8 mouse cellular contexts compared by ENCODE assay signal in genomic region chr2:167712872-167713821, GRCm38 (mm10). TPM values are rescaled to one million over a fixed set of nuclear protein-coding genes. Genes with fewer than 3 reads are reported as not detected.
DNase-seq lines count a peak whose midpoint lies in the region; ATAC-seq and TF ChIP-seq lines count a peak whose summit lies in the region.

No protein-coding gene starts in this region.

- H3K27me3 ChIP-seq in C2C12 (ENCODE audit: control insufficient read depth, insufficient read depth, insufficient read length) = no peaks in the 10 kb centered on the region
- no peaks in the 10 kb centered on the region for H3K27me3 ChIP-seq in forebrain, embryonic 12.5 days

- H3K4me2 ChIP-seq in forebrain, embryonic 12.5 days = no peak overlapping the region

- no peaks in the 10 kb centered on the region for H3K9me3 ChIP-seq in forebrain, embryonic 12.5 days

- DNase-seq in ES-CJ7 (ENCODE audit: low read depth, low spot score) = peak; percentile 75
- peak; percentile 53 to 66 for DNase-seq in heart, adult 9 months (ENCODE audit: low spot score in 2 of 2)
- DNase-seq in kidney, postnatal 36 days = peak; percentile 82 to 84
- DNase-seq in spleen, postnatal 36 days (ENCODE audit: low spot score in 2 of 2) = peak; percentile 57 to 60
- DNase-seq in adrenal gland, adult 8-10 months = no peak
- no peak for DNase-seq in layer of hippocampus, adult 18-20 months (ENCODE audit: low spot score in 2 of 2)

- ATAC-seq in forebrain, embryonic 12.5 days (ENCODE audit: low FRiP score) = no peak

- no peak overlapping the region for H3K27ac ChIP-seq in forebrain, embryonic 12.5 days

- no peaks in the 10 kb centered on the region for H3K79me3 ChIP-seq in C2C12 (ENCODE audit: low read depth)

- H3K4me1 ChIP-seq in forebrain, embryonic 12.5 days = no peaks in the 10 kb centered on the region

- H3K9ac ChIP-seq in forebrain, embryonic 12.5 days = no peak overlapping the region

- H3K36me3 ChIP-seq in C2C12 (ENCODE audit: control insufficient read depth, insufficient read depth) = no peaks in the 10 kb centered on the region
- H3K36me3 ChIP-seq in forebrain, embryonic 12.5 days (replicated peaks) = no peaks in the 10 kb centered on the region

- H3ac ChIP-seq in C2C12 (ENCODE audit: control insufficient read depth, insufficient read length, low read depth) = no peak overlapping the region

- no peak overlapping the region for H3K4me3 ChIP-seq in C2C12 (ENCODE audit: insufficient read depth, poor library complexity, severe bottlenecking)
- H3K4me3 ChIP-seq in forebrain, embryonic 12.5 days (replicated peaks) = no peak overlapping the region

- 84% methylated on average over 19 of the region's 23 CpGs for WGBS in forebrain, embryonic 12.5 days

- H3K79me2 ChIP-seq in C2C12 (ENCODE audit: control insufficient read depth, insufficient read depth) = no peaks in the 10 kb centered on the region

- peak; percentile 8 for TF ChIP-seq CTCF in C2C12 (IDR thresholded peaks at IDR 0.05; ENCODE audit: control insufficient read depth, insufficient read depth, insufficient read length)

TF ChIP-seq in C2C12, 6 proteins besides CTCF, POLR2A, EP300 and RAD21:
- TF ChIP-seq FOSL1 (IDR thresholded peaks at IDR 0.05; ENCODE audit: insufficient read depth, low read length, poor library complexity, severe bottlenecking) (no peak), USF1 (IDR thresholded peaks at IDR 0.05; ENCODE audit: low read depth) (peak; percentile 52)

RNA-seq across cellular contexts. Expression of gene Tmem189, which starts 23.5 kb away (rescaled TPM):
- polyA plus RNA-seq in C2C12 (2012; fragmentation: generic; extraction: Trizol) = 34.5 TPM
- 10 to 100 TPM; 25.5 to 32.1 (median 28.5) TPM for total RNA-seq in adrenal gland, adult 8-10 months (2022)
- 31.2 and 34.5 TPM in 2 replicates for polyA plus RNA-seq in forebrain, embryonic 12.5 days (2016; fragmentation: Nextera tagmentation; extraction: Ambion mirVana)
- 10 to 100 TPM; 46.7 TPM for total RNA-seq in layer of hippocampus, adult 18-20 months (2021)

RNA-seq across cellular contexts. Expression of gene Cebpb, which starts 24.4 kb away (rescaled TPM):
- 23.8 TPM for polyA plus RNA-seq in C2C12 (2012; fragmentation: generic; extraction: Trizol)
- 100 to 1,000 TPM in 3 of 4 experiments, 10 to 100 TPM in 1; 91.8 to 623 (median 239) TPM for total RNA-seq in adrenal gland, adult 8-10 months (2022)
- 0.95 and 1.5 TPM in 2 replicates for polyA plus RNA-seq in forebrain, embryonic 12.5 days (2016; fragmentation: Nextera tagmentation; extraction: Ambion mirVana)
- 10 to 100 TPM; 41.9 to 43.2 TPM for total RNA-seq in layer of hippocampus, adult 18-20 months (2021)

RNA-seq across cellular contexts. Expression of gene Gm20431, which starts 51.9 kb away (rescaled TPM):
- polyA plus RNA-seq in C2C12 (2012; fragmentation: generic; extraction: Trizol) = 0.44 TPM
- 10 to 100 TPM; 19.9 to 23.9 (median 22.1) TPM for total RNA-seq in adrenal gland, adult 8-10 months (2022)
- 7.5 and 10.2 TPM in 2 replicates for polyA plus RNA-seq in forebrain, embryonic 12.5 days (2016; fragmentation: Nextera tagmentation; extraction: Ambion mirVana)
- 10 to 100 TPM; 36.7 to 39.9 TPM for total RNA-seq in layer of hippocampus, adult 18-20 months (2021)

Comparison
In these comparisons a context has a peak if more than half of its experiments do, and no peak if none do; other contexts are left out.
1. DNase-seq: peak in ES-CJ7 (single experiment), heart, adult 9 months (2 of 2), kidney, postnatal 36 days (2 of 2) and spleen, postnatal 36 days (2 of 2); none in adrenal gland, adult 8-10 months (single experiment) and layer of hippocampus, adult 18-20 months (0 of 2).